Mouse (Mus musculus) heart, postnatal 0 days (tissue): Measurements from ENCODE around the gene Tmem18.

Experiments
- CTCF ChIP-seq: IDR thresholded peaks from 2 replicates; pipeline ENCODE4 v1.5.1; 2016; ENCODE audit warnings: antibody characterized with exemption, control low read depth, low read depth
- EP300 ChIP-seq: IDR thresholded peaks from 2 replicates; pipeline ENCODE4 v1.6.1; 2016; ENCODE audit warnings: antibody characterized with exemption, low read depth

GRCm38 (mm10) chr12:30599997-30600396 lies 15.8 kb downstream of the Tmem18 start:
- TF ChIP-seq CTCF, result no peak
- no peak for TF ChIP-seq EP300
